Mouse (Mus musculus): Measurements from ENCODE around the gene Tmem170.
A peak's percentile ranks its signal among the peaks of the same experiment; 100 is the strongest.

Gene Tmem170

GRCm38 (mm10) chr8:111876355-111876948 lies at the start of gene Tmem170:
Tmem170 (minus strand) TSS chr8:111876750.
- DNase-seq, result peak; percentile 98

DNA sequence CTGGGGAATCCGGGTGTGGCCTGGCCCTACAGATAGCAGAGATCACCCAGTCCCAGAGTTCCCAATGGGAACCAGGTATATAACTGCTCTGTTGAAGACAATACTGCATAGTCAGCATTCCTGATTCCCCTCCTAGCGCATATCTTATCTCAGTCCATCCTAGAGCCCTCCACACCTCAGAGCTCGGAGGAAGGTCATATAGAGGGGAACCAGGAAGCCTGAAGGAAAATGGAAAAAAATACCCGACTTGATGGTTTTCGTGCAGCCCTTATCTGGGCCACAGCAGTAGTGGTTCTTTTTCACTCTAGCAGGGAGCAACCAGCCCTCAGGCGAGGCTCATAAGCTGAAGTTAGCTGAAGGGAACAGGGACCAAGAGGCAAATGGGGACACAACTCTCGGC lies 48.4 kb upstream of the Tmem170 start:
- DNase-seq, result no peak

DNA sequence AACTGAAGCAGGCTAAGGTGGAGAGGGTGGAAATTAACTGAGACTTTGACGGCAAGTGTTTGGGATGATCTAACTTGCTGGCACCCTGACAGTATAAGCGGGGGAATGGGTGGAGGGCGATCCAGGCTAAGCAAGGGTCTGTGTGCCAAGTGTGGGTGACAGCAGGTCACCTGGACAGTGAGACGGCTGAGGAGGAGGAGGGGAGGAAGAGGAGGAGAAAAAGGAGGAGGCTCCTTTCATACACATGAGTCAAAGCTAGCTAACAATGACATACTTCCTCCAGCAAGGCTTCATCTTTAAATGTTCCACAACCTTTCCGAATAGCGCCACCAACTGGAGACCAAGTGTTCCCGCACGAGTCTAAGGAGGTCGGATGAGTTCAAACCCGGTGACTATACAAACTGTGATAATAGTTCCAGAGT lies 46.8 kb upstream of the Tmem170 start:
- DNase-seq, result peak; percentile 57

- DNase-seq, result no peak
Measured at GRCm38 (mm10) chr8:111920971-111921370, 44.4 kb upstream of the Tmem170 start.

DNA sequence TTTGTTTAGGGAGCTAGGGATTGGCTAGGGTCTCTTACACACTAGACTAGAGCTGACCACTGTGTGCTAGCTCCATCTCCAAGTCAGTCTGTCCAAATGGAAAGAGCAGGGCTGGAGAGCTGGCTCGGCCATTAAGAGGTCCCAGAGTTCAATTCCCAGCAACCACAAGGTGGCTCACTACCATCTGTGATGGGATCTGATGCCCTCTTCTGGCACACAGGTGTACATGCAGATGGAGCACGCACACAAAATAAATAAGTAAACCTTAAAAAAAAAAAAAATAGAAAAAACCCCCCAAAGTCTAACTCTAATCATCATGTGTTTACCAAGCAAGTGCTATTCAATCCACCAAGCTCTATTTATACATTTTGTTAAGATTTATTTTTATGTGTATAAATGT lies 43.1 kb upstream of the Tmem170 start:
- DNase-seq, result no peak

- DNase-seq, result no peak
Measured at GRCm38 (mm10) chr8:111912860-111913432, 36.4 kb upstream of the Tmem170 start.

DNA sequence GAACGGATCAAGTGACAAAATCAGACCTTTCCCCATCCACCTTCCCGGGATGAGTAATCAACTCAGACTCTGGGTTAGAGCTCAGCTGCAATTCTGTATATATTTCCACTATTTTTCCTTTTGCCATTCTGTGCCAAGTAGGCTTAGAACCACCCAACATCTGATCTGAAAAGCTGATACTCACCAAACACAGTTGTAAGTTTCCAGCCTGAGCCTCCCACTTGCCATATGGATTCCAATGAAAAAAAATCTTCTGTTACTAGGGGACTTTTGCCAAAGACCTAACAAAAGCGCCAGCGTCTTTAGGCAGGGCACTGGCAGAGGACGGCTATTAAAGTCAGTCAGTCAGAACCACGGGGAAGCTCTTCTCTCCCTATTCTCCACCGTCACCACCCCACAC lies 35.0 kb upstream of the Tmem170 start:
- DNase-seq, result peak; percentile 56

GRCm38 (mm10) chr8:111909621-111910450 lies 33.3 kb upstream of the Tmem170 start, which contains the start of gene Chst5:
Chst5 (minus strand) TSS chr8:111910447.
- DNase-seq, result no peak

- no peak for DNase-seq
Measured at GRCm38 (mm10) chr8:111905500-111906121, 29.1 kb upstream of the Tmem170 start.

DNA sequence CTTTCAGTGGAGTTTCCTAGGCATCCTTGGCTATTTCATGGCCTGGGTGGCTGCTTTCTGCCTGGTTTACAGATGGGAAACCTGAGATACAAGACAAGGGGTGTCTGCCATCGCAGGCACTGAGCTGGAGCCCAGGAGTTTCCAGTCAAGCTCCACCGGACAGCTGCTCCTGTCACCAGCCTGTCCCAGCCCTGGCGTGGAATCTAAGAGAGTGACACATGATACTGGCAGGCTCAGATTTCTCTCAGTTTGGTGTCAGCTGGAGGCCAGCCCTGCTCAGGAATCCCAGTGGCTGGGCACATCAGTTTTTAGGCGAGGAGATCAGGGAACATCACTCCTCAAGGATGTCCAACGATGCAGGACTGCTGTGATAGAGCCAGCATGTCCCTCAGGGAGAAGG lies 25.5 kb upstream of the Tmem170 start:
- no peak for DNase-seq

GRCm38 (mm10) chr8:111898586-111898985 lies 22.0 kb upstream of the Tmem170 start:
- no peak for DNase-seq

DNA sequence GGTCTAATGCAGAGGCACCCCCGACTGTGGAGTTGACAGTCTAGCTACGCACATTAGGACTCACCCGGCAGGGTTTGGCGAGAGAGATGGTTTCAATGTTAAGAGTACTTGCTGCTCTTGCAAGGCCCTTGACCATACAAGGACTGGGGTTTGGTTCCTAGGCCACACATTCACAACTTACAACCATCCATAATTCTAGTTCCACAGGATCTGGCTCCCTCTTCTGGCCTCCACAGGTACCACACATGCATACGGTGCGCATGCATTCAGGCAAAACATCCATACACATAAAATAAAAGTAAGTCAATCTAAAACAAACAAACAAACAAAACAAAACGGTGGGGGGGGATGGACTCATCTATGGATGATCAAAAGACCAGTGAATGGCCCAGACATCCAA lies 18.4 kb upstream of the Tmem170 start:
- no peak for DNase-seq

DNA sequence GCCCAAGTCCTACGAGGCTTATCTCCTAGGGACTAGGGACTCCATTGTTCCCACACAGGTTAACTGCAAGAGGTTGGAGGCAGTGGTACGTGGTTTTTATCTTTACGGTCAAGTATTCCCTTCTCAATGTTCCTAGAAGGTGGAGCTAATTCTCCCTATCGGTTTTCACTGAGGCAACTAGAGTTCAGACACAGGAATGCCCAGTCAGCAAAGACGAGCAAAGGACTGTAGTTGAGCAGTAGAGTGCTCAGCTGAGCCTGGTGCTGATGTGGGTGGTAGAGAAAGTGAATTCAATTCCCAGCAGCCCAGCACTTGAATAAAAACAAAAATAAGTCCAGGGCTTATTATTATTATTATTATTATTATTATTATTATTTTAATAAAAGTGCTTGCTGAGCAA lies 16.1 kb upstream of the Tmem170 start:
- DNase-seq, result no peak

DNA sequence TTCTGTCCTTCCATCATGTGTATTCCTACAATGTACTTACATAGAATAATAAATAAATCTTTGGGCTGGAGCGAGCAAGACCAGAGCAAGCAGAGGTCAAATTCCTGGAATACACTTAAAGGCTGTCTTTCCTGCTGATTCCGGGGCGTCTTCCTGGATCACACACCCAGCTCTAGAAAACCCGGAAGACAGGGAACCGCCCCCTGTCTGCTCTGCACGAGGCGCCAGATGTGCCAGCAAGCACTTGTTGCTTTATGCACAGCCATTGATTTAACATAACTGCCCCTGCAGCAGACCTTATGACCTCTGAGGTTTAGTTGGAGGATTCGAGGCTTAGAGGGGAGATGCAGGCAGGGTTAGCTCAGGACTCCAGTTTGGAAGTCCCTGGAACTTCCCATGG lies 15.4 kb upstream of the Tmem170 start:
- no peak for DNase-seq

GRCm38 (mm10) chr8:111890911-111891303 lies 14.4 kb upstream of the Tmem170 start:
- no peak for DNase-seq

DNA sequence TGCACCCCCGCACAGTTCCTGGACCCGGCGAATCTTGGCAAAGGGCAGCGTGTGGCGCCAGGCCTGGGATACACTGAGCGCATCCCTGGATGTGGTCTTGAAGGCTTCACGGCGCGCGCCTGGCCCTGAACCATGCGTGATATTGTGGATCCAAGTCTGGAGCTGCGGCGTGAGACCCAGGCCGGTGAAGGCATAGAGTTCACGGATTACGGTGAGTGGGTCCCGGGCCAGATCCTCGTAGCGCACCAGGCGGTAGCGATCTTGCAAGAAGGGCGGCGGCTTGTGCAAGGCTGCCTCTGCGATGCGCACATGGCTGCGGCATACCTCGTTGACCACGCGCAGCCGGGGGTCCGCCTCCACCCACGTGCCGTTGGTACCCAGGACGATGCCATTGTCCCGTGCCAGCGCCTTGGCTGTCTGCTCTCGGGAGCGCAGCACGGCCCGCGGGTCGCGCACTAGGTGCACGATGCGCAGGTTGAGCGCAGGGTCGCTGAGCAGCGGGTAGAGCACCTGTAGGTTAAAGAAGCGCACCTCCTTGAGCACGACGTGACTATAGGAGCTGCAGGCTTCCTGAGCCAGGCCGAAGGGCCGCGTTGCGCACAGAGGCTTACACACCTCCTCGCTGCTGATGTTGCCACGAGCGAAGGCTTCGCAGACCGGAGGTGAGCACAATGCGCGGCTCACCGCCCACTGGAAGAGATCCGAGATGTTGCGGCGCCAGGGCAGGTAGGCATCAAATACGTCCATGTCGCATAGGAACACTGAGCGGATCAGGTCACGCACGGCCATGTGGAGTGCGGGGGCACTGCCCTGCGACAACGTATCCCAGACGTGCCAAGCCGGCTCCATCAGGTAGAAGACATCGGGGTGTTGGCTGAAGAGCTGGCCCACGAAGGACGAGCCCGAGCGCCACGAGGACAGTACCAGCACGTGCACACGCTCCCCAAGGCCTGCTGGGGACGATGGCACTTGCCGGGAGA lies 13.7 kb upstream of the Tmem170 start:
- no peak for DNase-seq

DNA sequence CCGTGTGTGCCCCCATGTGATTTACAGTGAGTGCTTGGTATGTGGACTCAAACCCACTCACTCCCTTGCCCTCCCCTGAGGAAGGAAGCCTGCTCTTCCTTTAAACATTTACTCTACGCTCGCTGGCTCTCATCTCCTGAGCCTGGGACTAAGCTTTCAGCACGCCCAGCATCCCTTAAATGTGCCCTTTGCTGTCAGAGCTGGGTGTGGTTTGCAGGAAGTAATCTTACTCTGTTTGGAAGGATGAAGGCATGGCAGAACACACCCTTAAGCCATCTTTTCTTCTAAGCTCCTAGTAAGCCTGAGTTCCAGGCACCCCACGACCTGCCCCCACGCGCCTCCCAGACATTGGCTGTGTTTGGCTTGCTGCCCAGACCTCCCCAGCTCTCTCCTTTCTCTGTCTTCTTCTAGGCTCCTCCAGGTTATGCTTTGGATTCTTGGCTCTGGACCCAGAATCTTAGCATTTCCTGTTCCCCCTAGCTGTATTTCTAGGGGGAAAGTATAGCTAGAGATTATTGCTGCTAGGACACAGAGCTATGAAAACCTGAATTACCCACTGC lies 11.6 kb upstream of the Tmem170 start:
- no peak for DNase-seq

GRCm38 (mm10) chr8:111887479-111887878 lies 10.9 kb upstream of the Tmem170 start:
- DNase-seq, result no peak

DNA sequence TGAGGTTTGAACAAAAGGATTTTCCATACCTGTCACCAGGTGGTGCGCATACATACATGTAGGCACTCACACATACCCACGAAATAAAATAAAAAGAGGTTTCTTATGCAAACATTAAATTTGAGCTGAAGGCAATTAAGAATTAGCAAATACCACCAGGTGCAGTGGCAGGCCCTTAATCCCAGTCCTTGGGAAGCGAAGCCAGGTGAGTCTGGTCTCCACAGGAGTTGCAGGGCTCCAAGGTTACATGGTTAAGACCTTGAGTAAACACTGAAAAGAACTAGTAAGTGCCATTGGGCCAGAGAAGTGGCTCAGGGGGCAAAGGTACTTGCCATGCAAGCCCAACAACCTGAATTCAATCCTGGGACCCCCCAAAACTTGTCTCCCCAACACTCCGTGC lies 7.1 kb upstream of the Tmem170 start:
- DNase-seq, result no peak

GRCm38 (mm10) chr8:111881591-111881990 lies 5.0 kb upstream of the Tmem170 start:
- DNase-seq, result peak; percentile 12

DNA sequence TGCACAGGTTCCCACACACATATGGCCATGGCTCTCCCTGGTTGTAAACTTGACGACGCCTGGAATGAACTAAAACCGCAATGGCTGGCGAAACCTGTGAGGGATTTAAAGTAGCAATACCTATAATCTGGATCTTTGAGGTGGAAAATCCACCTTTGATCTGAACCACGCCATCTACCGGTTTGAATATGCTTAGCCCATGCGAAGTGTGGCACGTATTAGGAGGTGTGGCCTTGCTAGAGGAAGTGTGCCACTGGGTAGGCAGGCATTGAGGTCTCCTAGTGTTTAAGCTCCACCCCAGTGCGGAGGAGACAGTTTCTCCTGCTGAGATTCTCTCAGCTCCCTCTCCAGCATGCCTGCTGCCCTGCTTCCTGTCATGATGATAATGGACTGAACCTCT lies 1.2 kb upstream of the Tmem170 start:
- DNase-seq, result no peak

DNA sequence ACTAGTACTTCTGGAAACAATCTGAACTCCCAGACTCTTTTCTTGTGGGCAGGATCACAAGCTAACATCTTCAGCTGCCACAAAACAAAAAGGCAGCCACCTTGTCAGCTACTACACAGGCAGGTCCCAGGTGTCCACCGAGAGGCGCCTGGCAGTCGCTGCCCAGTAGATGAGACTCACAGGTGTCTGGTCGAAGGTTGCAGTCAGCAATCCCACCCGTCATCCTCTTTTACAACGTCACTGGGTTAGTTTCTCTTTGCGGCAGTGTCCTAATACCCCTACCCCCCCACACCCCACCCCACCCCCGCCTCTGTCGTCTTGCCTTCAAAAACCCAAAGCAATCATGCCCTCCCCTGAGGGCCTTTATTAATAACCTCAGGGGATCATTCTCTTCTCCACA lies 792 bp downstream of the Tmem170 start:
- DNase-seq, result no peak

Data from right cerebral cortex, adult 18-20 months (tissue).